Mouse (Mus musculus): ENCODE results near the gene Ccnd1. TPM values are rescaled to one million over a fixed set of nuclear protein-coding genes. Genes with fewer than 3 reads are reported as not detected.
"Not testable (repeated sequence)": the region's sequence is repeated elsewhere in the genome, so short reads cannot be mapped to it uniquely, and the experiment has no call there.

Ccnd1 gene
- polyA plus RNA-seq, 1 experiment from 2014 or later = 57.2 TPM

GRCm38 (mm10) chr7:144908705-144909104, 31.0 kb downstream of the Ccnd1 start:
- H3K79me2 ChIP-seq (ENCODE audit: inconsistent target) = no peaks in the 10 kb centered on the region
- 75% methylated on average over 7 of the region's 7 CpGs for WGBS (ENCODE audit: missing documents)
- no peak overlapping the region for H3K27ac ChIP-seq
- H3K4me3 ChIP-seq (ENCODE audit: inconsistent target) = no peak overlapping the region
- H3K36me3 ChIP-seq (ENCODE audit: inconsistent target) = no peaks in the 10 kb centered on the region

GRCm38 (mm10) chr7:144907793-144908192, 31.9 kb downstream of the Ccnd1 start:
- Histone ChIP-seq H3K36me3 (ENCODE audit: inconsistent target) (no peaks in the 10 kb centered on the region), H3K79me2 (ENCODE audit: inconsistent target) (no peaks in the 10 kb centered on the region), H3K4me3 (ENCODE audit: inconsistent target) (no peak overlapping the region), H3K27ac (no peak overlapping the region)
- 12% methylated on average over 8 of the region's 8 CpGs for WGBS (ENCODE audit: missing documents)

- no peaks in the 10 kb centered on the region for H3K36me3 ChIP-seq (ENCODE audit: inconsistent target)
- no peak overlapping the region for H3K27ac ChIP-seq
- no peak overlapping the region for H3K4me3 ChIP-seq (ENCODE audit: inconsistent target)
- no peaks in the 10 kb centered on the region for H3K79me2 ChIP-seq (ENCODE audit: inconsistent target)
- WGBS (ENCODE audit: missing documents) = 16% methylated on average over 28 of the region's 28 CpGs
Observed at GRCm38 (mm10) chr7:144906708-144907397, 32.9 kb downstream of the Ccnd1 start.

GRCm38 (mm10) chr7:144905514-144905913, 34.2 kb downstream of the Ccnd1 start:
- not testable (repeated sequence) for H3K79me2 ChIP-seq (ENCODE audit: inconsistent target); H3K27ac ChIP-seq; H3K4me3 ChIP-seq (ENCODE audit: inconsistent target); H3K36me3 ChIP-seq (ENCODE audit: inconsistent target)
- 97% methylated on average over 3 of the region's 3 CpGs for WGBS (ENCODE audit: missing documents)

GRCm38 (mm10) chr7:144898506-144898905, 41.2 kb downstream of the Ccnd1 start:
- no peaks in the 10 kb centered on the region for H3K79me2 ChIP-seq (ENCODE audit: inconsistent target)
- 93% methylated on average over 6 of the region's 6 CpGs for WGBS (ENCODE audit: missing documents)
- no peaks in the 10 kb centered on the region for H3K36me3 ChIP-seq (ENCODE audit: inconsistent target)
- H3K4me3 ChIP-seq (ENCODE audit: inconsistent target) = no peak overlapping the region
- H3K27ac ChIP-seq = no peak overlapping the region

GRCm38 (mm10) chr7:144896294-144897218, 43.2 kb downstream of the Ccnd1 start, which contains the start of gene Fgf15:
Gene Fgf15, plus strand, starts transcription at chr7:144896531.
- Histone ChIP-seq H3K36me3 (ENCODE audit: inconsistent target) (no peaks in the 10 kb centered on the region), H3K4me3 (ENCODE audit: inconsistent target) (no peak within 1 kb of the TSS), H3K79me2 (ENCODE audit: inconsistent target) (no peaks in the 10 kb centered on the region), H3K27ac (no peak within 1 kb of the TSS)
- WGBS (ENCODE audit: missing documents) = 3% methylated on average over 63 of the region's 65 CpGs

GRCm38 (mm10) chr7:144895305-144896111, 44.2 kb downstream of the Ccnd1 start:
- H3K79me2 ChIP-seq (ENCODE audit: inconsistent target) = no peaks in the 10 kb centered on the region
- H3K27ac ChIP-seq = no peak overlapping the region
- WGBS (ENCODE audit: missing documents) = under 1% methylated on average over 36 of the region's 37 CpGs
- H3K4me3 ChIP-seq (ENCODE audit: inconsistent target) = no peak overlapping the region
- no peaks in the 10 kb centered on the region for H3K36me3 ChIP-seq (ENCODE audit: inconsistent target)

GRCm38 (mm10) chr7:144894706-144895105, 45.0 kb downstream of the Ccnd1 start:
- 22% methylated on average over 4 of the region's 4 CpGs for WGBS (ENCODE audit: missing documents)
- no peak overlapping the region for H3K4me3 ChIP-seq (ENCODE audit: inconsistent target)

GRCm38 (mm10) chr7:144894191-144894590, 45.5 kb downstream of the Ccnd1 start:
- H3K27ac ChIP-seq = no peak overlapping the region
- no peaks in the 10 kb centered on the region for H3K79me2 ChIP-seq (ENCODE audit: inconsistent target)
- H3K36me3 ChIP-seq (ENCODE audit: inconsistent target) = no peaks in the 10 kb centered on the region
- 9% methylated on average over 5 of the region's 5 CpGs for WGBS (ENCODE audit: missing documents)
- no peak overlapping the region for H3K4me3 ChIP-seq (ENCODE audit: inconsistent target)

More at GRCm38 (mm10) chr7:144894706-144895105, 45.0 kb downstream of the Ccnd1 start:
- H3K79me2 ChIP-seq (ENCODE audit: inconsistent target) = no peaks in the 10 kb centered on the region
- H3K36me3 ChIP-seq (ENCODE audit: inconsistent target) = no peaks in the 10 kb centered on the region
- no peak overlapping the region for H3K27ac ChIP-seq

- no peaks in the 10 kb centered on the region for H3K36me3 ChIP-seq (ENCODE audit: inconsistent target)
- no peaks in the 10 kb centered on the region for H3K79me2 ChIP-seq (ENCODE audit: inconsistent target)
- H3K27ac ChIP-seq = no peak overlapping the region
- no peak overlapping the region for H3K4me3 ChIP-seq (ENCODE audit: inconsistent target)
- 65% methylated on average over 6 of the region's 6 CpGs for WGBS (ENCODE audit: missing documents)
Observed at GRCm38 (mm10) chr7:144892322-144892721, 47.4 kb downstream of the Ccnd1 start.

GRCm38 (mm10) chr7:144891863-144892262, 47.9 kb downstream of the Ccnd1 start:
- Histone ChIP-seq H3K4me3 (ENCODE audit: inconsistent target) (no peak overlapping the region), H3K36me3 (ENCODE audit: inconsistent target) (no peaks in the 10 kb centered on the region), H3K79me2 (ENCODE audit: inconsistent target) (no peaks in the 10 kb centered on the region), H3K27ac (no peak overlapping the region)
- WGBS (ENCODE audit: missing documents) = 91% methylated on average over 2 of the region's 2 CpGs

GRCm38 (mm10) chr7:144890661-144891060, 49.1 kb downstream of the Ccnd1 start:
- WGBS (ENCODE audit: missing documents) = no CpG with 5 or more reads among the region's 1 CpGs
- not testable (repeated sequence) for H3K27ac ChIP-seq; H3K79me2 ChIP-seq (ENCODE audit: inconsistent target); H3K36me3 ChIP-seq (ENCODE audit: inconsistent target); H3K4me3 ChIP-seq (ENCODE audit: inconsistent target)

- no peak overlapping the region for H3K4me3 ChIP-seq (ENCODE audit: inconsistent target)
- no peaks in the 10 kb centered on the region for H3K36me3 ChIP-seq (ENCODE audit: inconsistent target)
- no peak overlapping the region for H3K27ac ChIP-seq
- 21% methylated on average over 18 of the region's 18 CpGs for WGBS (ENCODE audit: missing documents)
- H3K79me2 ChIP-seq (ENCODE audit: inconsistent target) = no peaks in the 10 kb centered on the region
Observed at GRCm38 (mm10) chr7:144888564-144889299, 51.0 kb downstream of the Ccnd1 start.

- H3K4me3 ChIP-seq (ENCODE audit: inconsistent target) = no peak overlapping the region
- 80% methylated on average over 2 of the region's 2 CpGs for WGBS (ENCODE audit: missing documents)
- H3K36me3 ChIP-seq (ENCODE audit: inconsistent target) = no peaks in the 10 kb centered on the region
- H3K27ac ChIP-seq = no peak overlapping the region
- no peaks in the 10 kb centered on the region for H3K79me2 ChIP-seq (ENCODE audit: inconsistent target)
Observed at GRCm38 (mm10) chr7:144887672-144888071, 52.1 kb downstream of the Ccnd1 start.

Data from macrophage (primary cell).